Mouse (Mus musculus): ENCODE results near the gene Mcf2l.

Gene Mcf2l

DNA sequence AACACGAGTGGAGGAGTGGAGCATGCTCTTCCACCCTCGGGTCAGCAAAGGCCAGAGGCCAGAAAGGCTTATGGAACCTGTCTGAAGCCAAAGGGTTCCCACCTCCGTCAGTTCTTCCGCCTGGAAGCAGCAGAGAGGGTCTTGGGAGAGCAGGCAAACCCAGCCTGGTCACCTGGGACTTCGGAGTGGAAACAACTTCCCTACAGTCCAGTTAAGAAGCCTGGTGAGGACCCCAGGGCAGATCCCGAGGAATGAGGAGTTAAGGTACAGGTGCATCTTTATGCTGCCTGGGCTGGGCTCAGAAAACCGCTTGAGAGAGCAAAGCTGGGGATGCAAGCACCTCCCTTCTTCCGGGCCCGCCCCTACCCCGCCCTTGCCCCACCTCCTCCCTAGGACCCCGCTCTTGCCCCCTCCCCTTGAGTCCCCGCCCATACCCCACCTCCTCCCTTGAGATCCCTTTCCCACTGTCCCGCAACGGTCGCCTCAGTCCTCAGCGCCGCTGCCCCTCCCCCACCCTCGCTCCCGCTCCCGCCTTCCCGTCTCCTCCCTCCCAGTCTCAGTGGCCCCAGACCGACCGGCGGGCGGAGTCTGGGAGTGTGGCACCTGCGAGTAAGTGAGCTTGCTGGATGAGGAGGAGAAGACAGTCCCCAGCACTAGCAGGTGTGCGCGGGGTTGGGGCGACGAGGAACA lies at the start of gene Mcf2l:
Gene Mcf2l (plus strand): TSS at position 450 of the 690 bp plus-strand sequence.
- peak; percentile 97 for DNase-seq (ENCODE audit: low read depth, low spot score)

DNA sequence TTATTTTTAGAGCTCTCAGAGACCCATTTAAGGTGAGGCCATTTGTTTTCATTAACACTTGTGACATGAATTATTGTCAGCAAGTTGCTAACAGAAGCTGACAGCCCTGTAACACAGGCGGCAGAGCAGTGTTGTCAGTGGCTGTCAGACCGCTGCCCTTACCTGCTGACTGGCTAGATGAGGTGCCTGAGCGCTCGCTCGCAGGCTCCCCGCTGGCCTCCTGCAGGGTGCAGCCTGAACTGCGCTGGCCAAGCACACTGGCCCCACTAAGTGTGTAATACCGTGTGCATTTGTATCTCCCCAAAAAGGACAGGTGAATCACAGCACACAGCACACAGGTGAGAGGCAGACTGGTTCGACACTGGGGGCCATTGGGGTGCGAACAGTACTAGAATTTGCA lies 49.0 kb upstream of the Mcf2l start:
- no peak for DNase-seq (ENCODE audit: low read depth, low spot score)

DNA sequence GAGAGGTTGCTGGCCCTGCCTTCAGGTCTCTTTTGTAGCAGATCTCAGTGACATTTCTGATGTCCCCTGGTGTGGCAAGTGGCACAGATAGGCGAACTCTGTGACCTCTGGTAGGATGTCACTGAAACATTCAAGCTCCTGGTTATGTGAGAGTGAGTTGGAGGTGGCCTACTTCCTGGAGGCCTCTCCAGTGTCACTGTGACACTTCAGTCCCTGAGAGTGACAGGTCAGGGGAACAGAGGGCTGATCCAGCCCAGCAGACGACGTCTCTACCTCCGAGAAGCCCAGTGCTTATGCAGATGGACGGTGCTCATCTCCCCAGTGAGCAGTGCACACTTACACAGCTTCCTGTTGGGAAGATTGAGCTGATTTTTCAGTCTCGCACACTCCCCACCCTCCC lies 48.4 kb upstream of the Mcf2l start:
- DNase-seq (ENCODE audit: low read depth, low spot score): no peak

DNA sequence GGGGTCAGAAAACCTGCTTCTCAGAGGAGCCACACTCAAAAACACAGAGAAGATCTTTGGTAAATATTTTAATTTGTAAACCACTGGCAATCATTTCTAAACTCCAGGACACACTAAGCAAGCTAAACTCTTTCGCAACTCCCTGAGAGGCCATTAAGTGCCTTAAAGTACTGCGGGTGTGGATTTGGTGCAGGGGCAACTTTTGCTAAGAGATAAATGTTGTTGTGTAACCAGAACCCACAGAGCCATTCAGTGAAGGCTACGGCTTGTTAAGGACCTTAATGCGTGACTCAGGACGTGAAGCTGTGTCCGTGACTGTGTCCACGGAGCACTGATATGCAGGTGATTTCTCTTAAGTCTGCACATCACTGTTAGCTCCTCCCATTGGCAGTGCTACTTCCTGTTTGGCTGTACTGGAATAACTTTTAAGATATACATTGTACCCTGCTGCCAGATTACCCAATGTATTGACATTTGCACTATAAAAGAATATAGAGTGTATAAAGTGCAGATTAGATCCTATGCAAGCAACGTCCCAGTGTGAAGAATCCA lies 47.8 kb upstream of the Mcf2l start:
- no peak for DNase-seq (ENCODE audit: low read depth, low spot score)

DNA sequence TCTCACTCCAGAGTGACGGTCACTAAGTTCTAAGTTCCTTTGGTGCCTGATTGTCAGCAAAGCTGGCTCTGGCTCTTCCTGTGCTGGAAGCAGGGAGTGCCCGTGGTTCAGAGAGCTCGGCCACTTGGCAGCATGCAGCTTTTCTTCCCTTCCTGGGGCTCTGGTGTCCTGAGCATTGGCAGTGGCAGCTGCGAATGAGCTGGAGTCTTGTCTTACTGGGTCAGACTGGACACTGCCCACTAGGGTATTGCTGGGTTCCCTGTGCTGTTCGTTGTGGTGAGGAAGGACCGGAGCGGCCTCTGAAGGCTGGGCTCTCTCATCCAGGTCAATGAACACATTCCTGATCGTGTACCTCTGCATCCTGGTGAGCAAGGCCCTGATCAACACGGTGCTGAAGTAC lies 46.5 kb upstream of the Mcf2l start:
- DNase-seq (ENCODE audit: low read depth, low spot score): no peak

DNA sequence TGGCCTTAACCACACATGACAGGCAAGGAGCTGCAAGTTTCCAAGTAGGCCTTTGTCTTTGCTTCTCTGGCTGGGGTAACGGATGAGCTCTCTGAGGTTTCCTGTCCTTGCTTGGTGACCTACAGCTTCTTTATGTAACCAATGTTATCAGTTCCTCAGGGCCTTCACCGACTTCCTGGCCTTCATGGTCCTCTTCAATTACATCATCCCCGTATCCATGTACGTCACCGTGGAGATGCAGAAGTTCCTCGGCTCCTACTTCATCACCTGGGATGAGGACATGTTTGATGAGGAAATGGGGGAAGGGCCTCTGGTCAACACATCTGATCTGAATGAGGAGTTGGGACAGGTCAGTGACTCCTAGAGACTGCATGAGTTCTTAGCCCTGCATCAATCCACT lies 45.3 kb upstream of the Mcf2l start:
- no peak for DNase-seq (ENCODE audit: low read depth, low spot score)

DNA sequence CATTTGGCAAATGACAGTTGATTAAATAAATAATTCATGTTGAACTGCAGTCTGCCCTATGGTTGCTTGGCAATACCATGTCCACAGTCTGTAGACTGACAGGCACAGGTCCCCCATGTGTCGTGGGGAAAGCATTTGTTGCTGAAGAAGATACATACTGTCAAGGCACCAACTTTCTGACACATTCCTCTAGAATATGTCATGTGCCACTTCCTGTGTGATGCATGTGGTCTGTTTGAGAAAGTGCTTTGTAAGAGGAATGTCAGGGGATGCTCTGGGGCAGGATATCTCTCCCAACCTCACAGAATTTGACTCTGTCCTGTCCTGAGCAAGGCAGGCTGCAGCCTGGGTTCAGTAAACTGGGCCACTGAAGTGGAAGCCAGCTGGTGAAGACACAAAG lies 44.2 kb upstream of the Mcf2l start:
- DNase-seq (ENCODE audit: low read depth, low spot score): no peak

DNA sequence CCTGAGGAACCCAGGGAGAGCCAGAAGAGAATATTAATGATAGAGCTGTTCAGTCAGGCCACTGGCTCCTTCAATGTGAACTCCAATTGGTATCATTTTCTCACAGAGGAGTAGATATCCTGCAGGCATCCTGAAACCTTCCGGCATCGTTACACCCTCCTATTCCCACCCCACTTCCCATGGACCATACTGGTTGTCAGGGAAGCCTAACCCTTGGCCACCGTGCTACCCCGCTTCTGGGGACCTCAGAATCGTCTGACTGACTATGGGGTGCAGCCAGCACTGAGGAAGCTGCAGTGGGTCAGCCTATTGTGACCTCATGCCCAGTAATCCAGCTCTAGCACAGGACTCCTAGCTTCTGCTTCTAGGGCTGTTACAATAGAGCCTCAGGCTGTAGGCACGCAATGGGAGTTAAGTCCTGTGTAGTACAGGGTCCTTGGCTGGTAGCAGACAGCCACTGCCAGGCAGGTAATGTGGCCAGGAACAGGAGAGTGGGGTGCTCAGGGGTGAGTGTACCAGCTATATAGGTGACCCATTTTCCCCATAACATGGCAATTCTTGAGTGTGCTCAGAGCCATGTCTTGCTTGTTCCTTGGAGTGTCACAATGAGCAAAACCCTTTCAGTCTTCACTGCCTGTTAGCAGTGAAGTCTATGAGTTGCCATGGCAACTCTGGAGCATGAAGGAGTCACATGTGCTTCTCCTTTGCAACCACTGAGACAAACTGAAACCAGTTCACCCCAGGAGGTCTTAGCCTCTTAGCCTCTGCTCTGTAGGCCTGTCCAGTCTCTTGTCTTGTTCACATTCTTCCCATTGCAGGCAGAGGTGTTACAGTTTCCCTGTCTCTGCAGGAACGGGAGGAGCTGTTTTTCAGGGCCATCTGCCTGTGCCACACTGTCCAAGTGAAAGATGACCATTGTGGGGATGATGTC lies 41.7 kb upstream of the Mcf2l start:
- peak; percentile 61 for DNase-seq (ENCODE audit: low read depth, low spot score)

DNA sequence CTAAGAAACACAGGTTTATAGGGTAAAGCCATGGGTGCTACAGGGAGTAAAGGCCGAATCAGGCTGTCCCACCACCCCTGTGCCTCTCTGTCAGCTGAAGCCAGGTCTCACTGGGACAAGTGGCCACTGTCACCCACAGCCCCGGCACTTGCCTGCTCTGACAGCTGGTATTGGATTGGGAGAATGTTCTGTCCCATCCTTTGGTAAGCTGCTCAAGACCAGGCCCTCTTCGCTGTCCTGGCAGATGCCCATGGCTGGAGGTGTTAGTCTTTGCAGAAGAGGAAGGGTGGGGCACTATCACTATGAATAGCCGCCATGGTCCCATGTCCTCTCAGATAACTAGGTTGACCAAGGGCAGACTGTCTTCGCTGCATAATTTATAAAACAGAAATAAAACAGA lies 40.0 kb upstream of the Mcf2l start:
- no peak for DNase-seq (ENCODE audit: low read depth, low spot score)

DNA sequence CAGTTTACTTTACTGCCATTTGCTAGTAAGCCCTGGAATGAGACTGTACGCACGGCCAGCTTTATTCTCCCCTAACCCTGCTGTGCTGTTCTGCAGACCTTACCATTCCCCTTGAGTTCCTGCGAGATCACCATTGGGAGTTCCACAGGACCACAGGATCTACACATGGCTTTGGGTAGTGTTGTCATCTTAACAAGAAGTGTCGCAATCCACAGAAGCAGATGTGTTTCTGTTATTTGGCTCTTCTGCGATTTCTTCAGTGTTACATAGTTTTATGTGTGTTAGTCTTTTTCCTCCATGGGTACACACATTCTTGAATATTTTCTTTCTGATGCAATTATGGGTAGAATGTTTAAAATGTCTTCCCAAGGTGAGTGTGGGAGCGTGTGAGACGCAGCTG lies 32.8 kb upstream of the Mcf2l start:
- no peak for DNase-seq (ENCODE audit: low read depth, low spot score)

DNA sequence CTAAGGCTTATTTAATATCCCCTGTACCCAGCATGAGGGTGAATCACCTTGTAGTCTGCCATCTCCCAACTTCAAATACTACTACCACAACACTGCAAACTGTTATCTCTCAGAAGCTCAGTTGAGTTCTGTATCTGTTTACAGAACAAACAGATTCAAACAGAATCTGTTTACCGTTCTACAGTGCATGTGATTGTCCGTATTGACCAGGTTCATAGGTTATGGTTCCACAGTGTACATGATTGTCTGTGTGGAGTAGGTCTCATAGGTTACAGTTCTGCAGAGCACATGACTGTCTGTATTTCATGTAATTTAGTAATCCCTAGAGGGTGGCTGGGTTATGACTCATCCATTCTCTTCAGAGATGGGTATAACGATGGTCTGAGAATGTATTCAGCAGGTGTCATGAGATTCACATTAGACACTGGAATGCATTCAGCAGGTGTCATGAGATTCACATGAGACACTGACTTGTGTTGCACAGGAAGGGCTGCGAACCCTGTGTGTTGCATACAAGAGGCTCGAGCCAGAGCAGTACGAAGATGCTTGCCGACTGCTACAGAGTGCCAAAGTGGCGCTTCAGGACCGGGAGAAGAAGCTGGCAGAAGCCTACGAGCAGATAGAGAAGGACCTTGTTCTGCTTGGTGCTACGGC lies 31.1 kb upstream of the Mcf2l start:
- no peak for DNase-seq (ENCODE audit: low read depth, low spot score)

DNA sequence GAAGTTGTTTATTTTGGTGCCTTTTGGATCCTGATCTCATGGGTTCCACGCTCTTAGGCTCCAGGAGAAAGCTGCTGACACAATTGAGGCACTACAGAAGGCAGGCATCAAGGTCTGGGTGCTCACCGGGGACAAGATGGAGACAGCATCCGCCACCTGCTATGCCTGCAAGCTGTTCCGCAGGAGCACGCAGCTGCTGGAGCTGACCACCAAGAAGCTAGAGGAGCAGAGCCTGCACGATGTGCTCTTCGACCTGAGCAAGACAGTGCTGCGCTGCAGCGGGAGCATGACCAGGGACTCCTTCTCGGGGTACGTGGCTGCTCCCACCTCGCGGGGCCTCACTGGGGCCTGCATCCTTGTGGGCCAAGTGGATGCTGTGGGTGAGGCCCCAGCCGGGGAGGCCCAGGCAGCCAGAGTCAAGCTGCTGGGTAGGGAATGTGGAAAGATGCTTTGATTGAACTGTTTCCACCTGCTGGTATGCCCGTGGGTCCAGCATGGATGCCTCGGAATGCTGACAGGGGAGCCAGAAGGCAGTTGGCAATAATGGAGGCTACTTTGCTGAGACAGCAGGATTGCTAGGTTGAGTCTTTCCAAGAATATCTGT lies 29.2 kb upstream of the Mcf2l start:
- no peak for DNase-seq (ENCODE audit: low read depth, low spot score)

DNA sequence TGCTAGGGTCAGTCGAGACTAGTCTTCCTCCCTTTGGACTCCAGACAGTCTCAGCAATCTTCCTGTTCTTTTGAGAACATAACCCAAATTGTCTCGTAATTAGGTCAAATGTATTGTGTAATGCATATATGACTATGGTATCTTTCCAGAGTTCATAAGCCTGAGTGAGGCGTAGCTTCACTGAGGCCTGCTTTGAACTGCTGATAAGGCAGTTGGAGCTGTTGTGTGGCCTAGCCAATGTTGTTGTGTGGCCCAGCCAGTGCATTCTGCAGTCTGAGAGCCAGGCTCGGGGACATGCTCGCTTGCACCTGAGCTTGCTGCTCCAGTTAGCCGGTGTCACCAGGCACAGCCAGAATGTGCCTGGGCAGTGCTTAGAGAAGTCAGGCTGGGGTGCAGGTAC lies 27.2 kb upstream of the Mcf2l start:
- DNase-seq (ENCODE audit: low read depth, low spot score): no peak

DNA sequence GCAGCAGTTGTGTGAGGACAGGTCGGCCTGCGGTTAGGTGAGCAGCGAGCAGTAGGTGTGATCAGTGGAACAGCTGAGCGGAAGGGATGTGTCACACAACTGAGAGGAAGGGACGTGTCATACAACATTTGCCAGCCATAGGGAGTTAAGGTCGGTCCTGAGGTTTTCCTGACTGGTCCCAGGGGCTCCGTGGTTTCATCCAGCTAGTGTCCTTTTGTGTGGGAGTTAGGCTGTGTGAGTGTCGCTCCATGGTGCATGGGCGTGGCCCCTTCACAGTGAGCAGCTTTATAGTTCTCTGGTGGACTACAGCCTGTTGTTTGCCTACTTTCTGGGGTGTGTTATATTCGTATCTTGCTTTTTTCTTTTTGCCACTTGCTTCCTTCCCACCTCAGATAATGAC lies 22.4 kb upstream of the Mcf2l start:
- peak; percentile 54 for DNase-seq (ENCODE audit: low read depth, low spot score)

DNA sequence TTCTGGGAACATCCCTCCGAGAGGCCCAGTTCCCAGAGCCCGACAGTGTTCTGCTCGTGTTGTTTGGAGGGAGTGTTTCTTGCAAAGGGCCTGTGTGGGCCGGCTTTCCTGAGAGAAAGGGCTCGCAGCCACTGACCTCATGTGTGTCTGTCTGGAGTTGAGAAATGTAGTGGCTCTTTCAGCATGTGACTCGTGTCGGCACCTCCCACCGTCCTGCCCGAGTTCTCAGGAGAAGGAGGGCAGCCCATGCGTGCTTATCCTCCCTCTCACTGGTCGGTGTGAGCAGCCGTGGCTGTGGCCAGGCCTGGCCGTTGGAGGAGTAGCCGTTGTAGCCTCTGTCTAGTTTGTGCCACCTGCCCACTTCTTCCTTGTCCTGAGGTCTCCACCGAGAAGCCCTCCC lies 17.6 kb upstream of the Mcf2l start:
- DNase-seq (ENCODE audit: low read depth, low spot score): no peak

DNA sequence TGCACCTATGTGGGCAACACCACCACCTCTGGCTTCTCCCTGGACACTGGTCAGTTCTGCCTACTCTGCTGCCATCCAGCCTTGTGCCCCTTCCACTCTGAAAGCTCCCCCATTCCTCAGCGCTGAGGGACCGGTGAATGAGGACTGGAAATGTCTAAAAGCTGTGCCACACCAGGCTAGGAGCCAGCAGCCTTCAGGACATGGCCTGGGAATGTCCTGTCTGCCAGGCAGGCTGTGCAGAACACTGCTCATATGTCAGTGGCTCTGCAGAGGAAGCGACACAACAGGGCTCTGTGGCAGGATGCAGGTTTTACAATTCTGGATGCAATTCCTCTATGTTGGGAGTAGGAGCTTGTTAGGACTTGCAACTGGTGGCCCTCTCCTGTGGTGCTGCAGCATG lies 10.5 kb upstream of the Mcf2l start:
- DNase-seq (ENCODE audit: low read depth, low spot score): no peak

DNA sequence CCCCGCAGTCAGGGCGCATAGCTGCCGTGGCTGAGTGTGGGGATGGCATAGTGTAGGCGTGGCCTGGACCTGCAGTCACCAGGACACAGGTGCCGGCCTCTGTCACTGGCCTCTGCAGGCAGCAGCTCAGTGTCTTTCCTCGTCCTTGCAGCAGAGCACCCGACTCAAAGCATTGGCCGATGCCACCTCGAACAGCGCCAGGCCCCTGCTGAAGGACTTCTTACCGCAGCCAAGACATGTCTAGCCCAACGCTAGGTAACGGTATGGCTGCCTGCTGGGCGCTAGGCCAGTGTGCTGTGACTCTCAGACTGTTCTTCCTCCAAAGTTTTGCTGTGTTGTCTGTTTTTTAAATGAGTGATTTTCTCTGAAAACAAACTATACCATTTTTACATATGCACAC lies 10.0 kb upstream of the Mcf2l start:
- no peak for DNase-seq (ENCODE audit: low read depth, low spot score)

DNA sequence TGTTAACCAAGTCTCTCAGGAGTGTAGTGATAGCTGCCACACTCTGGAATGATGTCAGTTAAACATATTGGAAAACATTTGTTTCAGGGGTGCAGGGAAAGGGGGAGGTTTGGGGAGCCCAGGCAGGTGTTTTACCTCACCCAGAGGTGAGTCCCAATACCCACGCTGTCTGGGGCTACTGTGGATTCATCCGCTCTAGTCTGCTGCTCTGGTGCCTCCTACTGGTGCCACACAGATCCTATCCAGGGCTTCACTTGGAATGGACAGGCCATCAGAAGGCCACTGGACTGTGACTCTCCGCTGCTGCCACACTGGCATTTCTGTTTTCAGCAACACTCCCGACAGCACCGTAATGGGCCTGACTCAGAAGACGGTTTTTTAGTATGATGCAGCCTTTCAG lies 7.8 kb upstream of the Mcf2l start:
- no peak for DNase-seq (ENCODE audit: low read depth, low spot score)

DNA sequence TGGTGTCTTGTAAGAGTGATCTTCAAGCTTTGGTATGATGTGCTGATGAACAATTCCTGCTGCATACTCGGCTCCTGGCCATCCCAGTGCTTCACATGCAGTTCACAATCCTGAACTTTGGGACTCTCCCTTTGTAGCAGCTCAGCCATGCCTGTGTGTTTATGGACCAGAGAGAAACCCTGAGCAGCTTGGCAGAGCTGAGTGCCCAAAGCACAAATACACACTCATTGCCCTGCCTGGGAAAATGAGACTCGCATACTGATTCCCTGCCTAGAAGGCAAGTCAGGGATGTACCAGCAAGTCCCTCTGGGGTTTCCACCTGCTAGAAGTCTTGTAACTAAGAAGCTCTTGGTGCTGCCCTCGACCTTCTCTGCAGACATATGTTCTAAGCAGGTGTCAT lies 3.9 kb upstream of the Mcf2l start:
- no peak for DNase-seq (ENCODE audit: low read depth, low spot score)

DNA sequence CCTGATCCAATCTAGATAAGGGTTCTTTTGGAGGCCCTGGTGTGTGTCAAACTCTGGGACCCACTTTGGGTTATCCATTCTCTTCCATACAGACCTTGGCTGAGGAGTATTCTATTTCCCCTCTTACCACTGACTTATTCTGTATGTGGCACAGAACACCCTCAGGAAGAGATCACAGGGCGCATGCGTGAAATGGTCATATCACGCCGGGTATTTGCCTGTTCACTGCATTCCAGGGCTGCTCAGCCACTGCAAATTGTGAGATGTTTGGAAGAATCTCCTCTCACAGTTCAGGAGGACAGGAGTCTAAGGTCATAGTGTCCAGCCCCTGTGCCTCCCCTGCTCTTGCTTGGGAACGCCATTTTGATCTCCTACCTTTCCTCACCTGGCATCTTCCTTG lies 3.0 kb upstream of the Mcf2l start:
- peak; percentile 54 for DNase-seq (ENCODE audit: low read depth, low spot score)

DNA sequence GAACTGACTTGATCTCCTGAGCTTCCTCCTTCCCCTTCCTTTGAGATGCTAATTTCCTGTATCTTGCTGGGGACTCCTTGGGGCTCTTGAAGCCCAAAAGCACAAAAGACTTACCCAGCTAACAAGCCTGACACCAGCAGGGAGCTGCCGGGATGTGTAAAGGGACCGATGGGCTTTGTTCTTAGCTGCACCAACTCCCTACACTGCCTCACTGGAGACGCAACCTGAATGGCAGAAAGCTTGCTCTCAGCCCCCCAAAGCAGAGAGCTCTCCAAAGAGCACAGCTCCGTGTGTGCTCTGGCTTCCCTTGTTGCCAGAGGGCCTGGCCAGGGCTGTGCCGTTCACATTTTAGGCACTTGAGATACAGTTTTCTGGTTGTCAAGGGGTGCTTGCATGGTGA lies 2.1 kb upstream of the Mcf2l start:
- DNase-seq (ENCODE audit: low read depth, low spot score): peak; percentile 99

DNA sequence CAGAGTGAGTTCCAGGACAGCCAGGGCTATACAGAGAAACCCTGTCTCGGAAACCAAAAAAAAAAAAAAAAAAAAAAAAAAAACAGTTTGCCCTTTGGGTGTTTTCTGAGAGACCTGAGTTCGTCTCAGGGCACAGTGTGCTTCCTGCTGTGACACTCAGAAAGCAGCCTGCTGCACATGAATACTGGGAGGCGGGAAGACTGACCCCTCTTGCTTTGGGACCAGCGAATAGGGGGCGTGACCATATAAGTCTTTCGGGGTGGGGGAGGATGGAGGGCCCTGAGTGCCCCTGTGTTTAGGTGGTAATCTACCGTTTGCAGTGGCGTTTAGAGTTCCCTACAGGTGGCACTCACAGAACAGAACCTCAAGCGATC lies 636 bp upstream of the Mcf2l start:
- peak; percentile 78 for DNase-seq (ENCODE audit: low read depth, low spot score)

All from R1 (cell line).